Mouse (Mus musculus) frontal cortex, postnatal 10 days (tissue): Measurements from ENCODE around the gene Rhoj.

Source experiments
- DNase-seq, 2 experiments: peaks; one replicate each; pipeline ENCODE4 v3.0.0; 2022; ENCODE audit warnings: low spot score in 2 of 2, mixed read lengths in 1 of 2

Rhoj gene

DNA sequence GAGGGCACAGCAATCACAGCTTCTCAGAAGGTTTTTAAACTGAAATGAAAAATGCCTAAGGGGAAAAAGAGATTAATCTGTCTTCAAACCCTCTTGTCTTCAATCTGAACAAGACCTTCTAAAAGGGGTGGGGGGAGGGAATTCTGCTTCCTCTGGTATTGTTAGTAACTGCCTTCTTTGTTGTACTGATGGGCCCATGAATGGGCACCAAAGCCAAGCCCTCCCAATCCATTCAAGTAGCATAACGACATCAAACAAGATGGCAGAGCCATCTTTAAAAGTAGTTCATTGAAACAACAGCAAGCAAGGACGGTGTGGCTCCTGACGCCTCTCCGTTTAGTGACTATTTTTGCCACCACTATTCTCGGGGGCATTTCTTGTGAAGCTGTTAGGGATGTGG is 42.6 kb downstream of the Rhoj start:
- DNase-seq, result no peak

DNA sequence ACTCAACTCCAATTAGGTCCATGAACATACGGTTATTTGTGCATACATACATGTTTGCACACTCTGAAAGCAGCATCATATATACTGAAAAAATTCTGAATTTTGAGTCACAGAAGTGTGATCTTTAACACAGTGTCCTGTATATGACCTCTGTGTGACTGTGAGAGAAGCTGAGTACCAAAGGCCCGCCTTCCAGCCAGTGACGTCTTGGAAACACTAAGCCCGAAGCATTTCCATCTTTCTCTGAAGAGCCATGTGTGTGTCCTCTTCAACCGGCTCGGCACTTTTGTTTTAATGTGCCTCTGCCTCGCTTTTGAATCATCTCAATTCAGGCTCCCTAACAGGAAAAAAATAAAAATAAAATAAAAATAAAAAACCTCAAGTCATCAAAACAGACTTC is 43.7 kb downstream of the Rhoj start:
- no peak for DNase-seq

DNA sequence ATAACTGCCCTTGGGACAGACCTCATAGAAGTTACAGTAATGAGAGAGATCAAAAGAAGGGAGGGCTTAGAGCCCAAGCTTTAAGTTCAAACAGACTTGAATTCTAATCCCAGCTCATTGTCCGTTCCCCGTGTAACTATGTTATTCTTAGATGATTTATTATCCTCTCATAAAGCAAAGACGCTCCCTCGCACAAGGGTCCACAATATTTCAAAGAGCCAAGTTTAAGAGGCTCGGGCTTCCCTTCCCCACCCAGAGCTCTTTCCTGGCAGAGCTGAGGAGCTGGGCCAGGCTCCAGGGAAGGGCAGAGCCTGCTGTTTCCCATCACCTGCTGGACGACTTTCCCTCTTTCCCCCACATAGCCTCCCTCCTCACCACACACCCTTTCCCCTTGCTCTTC is 44.3 kb downstream of the Rhoj start:
- no peak for DNase-seq

DNA sequence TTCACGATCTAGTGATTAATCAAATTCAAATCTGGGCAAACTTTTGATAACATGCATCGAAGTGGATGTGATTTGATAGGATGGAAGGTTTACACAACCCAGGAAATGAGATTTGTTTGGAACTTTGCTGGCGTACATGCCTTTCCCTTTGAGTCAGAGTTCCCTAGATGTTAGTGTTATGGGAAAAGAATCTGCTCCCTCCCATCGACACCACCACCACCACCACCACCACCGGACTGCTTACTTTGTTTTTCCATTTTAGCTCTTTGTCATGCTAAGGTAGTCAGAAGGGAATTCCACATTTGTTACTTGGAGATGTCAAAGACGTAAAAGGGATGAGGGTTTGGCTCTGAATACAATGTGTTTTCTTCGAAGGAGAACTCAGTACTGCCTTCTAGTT is 46.2 kb downstream of the Rhoj start:
- DNase-seq, result no peak

DNA sequence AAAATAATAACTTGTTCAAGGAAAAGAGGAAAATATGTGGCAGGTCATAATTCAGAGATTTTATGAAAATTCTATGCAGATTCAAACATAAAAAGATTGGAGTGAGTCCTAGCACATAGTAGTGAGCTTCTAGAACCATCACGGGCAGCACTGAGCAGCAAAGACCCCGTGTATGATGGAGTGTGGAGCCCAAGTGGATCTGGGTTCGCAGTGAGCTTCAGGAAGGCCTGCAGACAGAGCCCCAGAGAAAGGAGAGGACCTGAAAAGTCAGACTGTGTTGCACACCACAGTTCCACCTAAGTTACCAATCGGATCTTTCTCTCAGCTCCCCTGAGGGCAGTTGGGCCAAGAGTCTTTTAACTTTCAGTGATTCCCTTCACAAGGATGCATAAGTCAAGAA is 49.7 kb downstream of the Rhoj start:
- no peak for DNase-seq

DNA sequence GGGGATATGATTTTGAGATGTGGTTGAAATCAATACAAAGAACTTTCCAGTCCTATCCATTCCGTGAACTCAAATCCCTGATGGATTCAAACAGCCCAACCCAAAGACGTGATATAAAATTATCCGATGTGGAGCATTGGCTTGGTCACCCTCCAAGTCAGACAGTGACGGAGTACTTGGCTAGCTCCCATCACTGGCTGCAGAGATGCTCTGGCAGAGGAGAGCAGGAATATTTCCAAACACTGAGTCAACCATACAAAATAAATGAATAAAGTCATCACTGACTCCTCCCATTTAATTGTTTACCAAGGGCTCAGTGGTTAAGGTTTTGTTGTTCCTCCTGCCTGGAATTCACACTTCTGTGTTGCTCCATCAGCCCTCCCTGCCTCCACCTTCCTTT is 50.6 kb downstream of the Rhoj start:
- no peak for DNase-seq

DNA sequence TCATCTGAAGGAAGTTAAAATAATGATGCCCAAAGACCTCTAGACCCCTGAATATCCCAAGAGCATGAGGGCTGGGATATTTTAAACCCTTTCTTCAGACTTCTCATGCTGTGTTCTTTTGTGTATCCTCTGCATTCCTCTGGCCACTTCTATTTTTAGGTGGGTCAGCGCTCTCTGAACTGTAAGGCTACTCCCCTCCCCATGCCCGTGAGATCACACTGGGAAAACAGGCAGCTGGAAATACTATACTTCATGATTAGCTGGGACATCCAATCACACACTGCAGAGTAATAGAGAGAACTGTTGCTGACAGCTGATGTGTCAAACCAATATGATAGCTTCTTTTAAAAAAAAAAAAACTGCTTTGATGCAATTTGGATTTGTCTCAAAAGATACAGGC is 51.4 kb downstream of the Rhoj start:
- no peak for DNase-seq

DNA sequence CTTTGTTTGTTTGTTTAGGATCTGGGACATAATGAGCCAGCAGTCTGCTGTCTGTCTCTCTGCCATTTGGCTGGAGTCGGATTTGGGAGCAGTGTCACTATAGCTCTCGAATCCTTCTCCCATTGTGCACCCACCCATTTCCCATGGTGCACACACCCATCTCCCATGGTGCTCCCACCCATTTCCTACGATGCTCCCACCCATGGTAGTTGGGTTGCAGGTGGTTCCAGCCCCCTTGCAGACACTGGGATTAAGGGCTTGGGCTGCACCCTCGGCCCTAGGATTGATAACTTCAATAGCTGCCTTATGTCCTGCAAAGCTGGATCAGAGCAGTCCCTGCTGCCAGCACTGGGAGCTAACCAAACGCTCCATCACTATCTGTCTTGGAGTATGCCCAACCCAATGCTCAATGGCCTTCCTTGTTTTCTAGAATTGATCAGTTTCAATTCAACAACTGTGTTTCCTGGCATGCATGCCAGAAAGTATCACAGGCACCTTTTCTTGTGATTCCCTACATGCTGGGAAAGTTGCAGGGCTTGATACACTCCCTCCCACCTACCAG is 51.9 kb downstream of the Rhoj start:
- no peak for DNase-seq

DNA sequence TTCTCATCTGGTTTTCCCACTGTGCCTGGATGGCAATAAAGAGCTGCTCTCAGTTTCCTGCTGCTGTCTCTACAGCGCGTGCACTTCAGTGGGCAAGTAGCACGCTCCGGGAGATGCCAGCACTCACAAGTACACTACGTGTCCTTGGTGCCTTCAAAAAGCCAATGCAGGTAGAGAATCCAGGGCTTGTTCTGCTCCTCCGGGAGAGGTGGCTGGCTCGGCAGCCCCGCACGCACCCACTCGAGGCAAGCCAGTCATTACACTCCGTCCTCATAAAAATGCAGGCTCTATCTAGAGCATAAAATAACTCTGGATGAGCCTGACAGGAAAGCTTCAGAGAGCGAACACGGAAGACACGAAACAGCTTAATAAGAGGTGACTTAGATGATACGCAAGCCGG is 54.3 kb downstream of the Rhoj start:
- no peak for DNase-seq

DNA sequence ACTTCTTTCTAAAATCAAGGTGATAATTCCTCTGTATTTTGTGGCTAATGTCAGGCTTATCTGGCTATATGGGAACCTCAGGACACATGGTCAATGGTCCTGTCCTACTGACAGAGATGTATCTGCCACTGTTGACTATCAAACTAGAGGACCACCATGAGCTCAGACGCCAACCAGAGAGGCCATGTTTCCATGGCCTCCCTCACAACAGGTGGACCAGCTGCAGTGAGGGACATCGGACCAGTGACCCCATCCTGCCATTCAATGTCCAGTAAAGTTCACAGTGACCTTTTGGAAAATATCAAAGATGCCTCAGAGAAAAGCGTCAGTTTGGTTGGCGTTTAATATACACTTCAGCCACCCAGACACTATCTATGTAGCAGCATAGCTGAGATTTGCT is 56.3 kb downstream of the Rhoj start:
- no peak for DNase-seq

DNA sequence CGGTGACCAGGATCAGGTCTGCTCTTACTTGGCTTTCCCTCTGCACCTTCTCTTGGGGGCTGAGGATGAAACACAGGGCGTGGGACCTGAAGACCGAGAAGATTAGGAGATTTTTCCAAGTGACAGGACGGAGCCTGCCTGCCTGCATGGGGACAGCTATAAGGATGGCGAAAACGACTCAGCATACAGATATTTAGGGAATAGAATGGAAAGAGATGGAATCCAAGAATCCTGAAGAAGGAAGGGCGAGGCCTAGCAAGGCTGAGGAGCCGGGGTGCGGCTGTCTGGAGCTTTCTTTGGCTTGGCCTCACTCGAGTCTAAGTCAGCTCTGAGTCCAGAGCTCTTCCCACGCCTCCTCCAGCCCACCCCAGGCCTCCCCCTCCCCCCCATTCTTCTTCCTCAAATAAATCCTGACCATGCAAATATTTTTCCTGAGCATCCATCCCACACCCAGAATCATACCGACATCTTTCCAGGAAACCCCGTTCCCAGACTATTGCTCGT is 57.6 kb downstream of the Rhoj start:
- no peak for DNase-seq

DNA sequence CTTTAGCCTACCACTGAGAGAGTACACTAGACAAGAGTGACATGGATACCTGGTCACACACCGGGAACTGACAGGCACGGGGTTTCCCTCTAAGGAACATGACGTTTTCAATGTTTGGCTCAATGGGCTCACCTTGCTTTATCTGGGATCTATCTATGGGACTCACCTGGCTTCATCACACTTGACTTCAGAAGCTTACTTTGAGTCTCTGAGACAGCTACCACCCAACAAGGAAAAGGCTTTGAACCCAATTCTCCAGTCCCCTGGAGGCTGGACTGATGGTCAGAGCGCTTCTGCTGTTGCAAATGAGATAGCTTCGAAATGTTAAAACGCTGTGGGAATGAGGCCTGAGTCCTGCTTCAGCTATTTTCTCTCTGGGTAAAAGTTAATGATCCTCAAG is 59.2 kb downstream of the Rhoj start:
- DNase-seq, result no peak

DNA sequence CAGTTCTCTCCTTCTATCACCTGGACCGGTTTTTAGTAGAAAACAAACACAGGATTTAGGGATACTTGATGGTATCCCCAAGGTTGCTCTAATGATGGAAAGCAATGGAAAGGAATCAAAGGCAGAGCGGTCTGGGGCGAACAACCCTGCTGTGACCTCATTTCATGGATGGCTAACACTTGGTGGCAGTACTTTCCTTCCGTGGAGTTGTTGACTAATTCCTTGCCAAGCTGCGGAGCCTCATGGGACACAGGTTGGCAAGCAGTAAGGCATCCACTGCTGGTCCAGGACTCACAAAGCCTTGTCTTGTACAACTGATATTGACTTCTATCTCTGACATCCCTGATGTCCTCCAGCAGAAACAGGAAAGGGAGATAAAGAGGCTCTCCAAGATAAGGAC is 60.4 kb downstream of the Rhoj start:
- DNase-seq, result no peak

DNA sequence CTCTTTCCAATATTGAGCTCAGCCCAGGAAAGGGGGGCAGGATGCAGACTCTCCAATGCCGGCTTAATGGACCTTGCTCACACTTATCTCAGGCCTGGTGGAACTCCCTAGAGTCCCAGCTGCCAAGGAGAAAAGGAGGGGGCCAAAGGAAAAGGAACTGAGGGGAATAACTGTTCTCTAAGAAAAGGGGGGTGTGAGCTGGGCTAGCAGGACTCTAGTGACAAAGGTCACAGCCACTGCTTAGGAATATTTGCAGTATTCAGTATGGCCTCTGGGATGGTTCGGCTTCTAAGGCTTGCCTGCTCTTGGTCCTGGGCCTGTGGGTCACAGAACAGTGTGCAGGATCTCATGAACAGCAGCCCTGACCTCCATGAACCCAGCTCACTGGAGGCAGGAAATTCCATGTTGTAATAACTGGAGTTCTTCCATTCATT is 61.3 kb downstream of the Rhoj start:
- no peak for DNase-seq

DNA sequence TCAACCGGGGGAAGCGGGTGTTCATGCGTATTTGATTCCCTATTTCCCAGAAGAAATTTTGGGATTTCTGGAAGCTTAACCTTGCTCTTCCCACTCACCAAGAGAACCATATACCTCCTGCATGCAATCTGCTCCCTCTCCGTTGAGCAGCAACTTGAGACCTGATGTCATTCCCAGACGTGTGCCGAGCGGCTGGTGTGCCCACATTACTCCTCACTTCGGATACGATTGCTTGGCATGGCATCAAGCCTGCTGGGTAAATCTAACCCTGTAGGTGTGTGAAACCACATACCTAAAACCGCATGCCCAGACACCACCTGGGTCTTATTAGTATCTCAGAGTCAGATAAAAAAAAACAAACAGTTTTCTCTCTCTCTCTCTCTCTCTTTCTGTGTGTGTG is 66.3 kb downstream of the Rhoj start:
- no peak for DNase-seq

DNA sequence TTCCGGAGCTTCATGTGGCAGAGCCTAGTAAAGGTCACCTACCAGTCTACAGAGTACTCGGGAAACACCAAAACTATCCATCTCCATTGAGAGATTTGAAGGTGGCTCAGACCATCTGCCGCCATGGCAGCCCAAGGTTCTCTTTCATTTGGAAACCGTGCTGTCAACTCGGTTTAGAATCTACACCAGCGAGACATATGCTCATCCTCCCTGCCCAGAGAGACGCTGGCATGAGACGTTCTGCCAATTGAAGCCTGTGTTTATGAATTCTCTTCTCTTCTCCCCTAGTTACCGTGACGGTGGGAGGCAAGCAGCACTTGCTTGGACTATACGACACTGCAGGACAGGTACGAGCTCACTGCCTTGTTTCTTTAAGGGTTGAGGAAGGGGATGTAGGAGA is 66.9 kb downstream of the Rhoj start:
- DNase-seq, result no peak

DNA sequence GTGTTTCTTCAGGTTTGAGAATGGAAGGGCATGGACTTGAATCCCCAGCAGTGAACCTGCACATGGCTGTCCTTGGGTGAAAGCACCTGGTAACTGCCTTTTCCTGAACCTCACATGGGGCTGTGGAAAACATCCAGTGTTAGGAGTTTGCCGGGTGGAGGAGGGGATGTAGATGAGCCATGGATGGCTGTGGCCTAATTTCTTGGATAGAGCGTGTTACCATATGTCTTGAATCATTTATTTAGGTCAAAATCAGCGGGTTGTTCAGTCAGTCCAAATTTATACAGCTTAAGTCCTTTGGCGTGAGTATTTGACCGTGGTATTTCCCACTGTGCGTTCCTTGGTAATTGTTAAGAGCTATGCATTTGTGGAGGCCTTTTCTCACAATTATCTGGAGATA is 68.0 kb downstream of the Rhoj start:
- DNase-seq, result no peak

DNA sequence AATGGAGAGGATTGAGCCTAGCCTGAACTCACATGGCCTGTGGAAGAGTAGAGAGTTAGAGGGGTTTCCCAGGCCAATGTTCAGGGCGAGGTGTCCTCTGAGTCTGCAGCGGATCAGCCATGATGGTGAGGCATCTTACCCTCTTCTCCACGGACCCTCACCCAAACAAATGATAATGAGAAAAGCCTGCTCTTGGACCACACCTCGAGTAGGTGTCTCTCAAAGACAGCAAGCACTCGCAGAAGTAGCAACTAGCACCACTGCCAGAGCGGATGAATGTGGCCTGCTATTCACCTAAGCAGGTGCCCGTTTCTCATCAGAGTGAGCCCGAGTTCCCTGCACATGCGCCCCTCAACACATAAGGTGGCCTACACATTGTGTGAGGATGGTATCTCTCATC is 78.6 kb downstream of the Rhoj start:
- DNase-seq, result no peak

DNA sequence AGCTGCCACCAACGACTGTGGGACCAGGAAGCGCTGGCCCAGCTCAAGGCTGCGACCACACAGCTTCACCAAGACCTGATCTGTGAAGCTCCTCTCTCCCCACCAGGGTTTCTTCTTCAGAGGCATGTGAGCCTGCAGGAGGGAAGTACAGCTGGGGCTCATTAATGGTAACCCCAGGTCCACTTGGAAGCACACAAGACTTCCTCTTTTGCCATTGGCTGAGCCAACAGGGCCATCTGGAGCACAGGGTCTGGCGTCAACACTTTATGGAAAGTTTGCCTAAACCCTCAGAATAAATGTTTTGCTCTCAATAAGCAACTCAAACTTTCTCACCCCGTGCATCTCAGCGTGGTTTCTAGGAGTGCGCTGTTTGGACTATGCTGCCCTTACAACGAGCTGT is 79.0 kb downstream of the Rhoj start:
- DNase-seq, result no peak

DNA sequence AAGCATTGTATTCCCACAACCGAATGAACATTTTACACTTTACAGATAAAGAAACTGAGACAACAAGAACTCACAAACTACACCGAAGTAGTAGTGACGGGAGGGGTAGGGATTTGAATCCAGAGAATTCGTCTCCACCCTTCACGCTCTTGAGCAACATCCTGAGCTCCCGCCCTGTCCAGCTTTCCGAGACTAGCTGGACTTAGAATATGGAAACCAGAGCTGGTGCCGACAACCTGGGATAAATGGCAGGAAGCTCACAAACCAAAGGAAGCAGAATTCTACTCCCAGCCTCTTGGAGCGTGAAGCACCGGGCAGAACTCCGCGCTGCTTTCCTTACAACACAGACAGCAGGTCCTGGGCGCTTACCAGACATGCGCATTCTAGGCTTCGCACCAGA is 79.7 kb downstream of the Rhoj start:
- DNase-seq, result no peak

DNA sequence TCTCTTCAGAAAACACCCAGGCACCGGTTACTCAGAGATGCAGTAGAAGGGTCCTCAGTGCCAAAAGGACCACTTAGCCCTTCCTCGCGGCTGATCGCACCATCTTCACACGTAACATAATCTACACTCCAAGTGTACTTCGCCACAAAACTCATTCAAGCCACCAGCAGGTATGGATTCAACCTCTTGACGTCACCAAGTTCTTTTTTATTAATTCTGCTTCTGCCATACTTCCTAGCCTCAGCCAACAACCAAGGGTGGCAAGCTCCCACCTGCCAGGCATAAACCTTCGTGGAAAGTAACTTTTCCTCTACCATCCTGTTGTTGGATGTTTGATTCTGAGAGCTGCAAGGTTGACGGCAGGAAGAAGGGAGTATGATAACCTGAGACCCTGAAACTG is 80.4 kb downstream of the Rhoj start:
- DNase-seq, result no peak

DNA sequence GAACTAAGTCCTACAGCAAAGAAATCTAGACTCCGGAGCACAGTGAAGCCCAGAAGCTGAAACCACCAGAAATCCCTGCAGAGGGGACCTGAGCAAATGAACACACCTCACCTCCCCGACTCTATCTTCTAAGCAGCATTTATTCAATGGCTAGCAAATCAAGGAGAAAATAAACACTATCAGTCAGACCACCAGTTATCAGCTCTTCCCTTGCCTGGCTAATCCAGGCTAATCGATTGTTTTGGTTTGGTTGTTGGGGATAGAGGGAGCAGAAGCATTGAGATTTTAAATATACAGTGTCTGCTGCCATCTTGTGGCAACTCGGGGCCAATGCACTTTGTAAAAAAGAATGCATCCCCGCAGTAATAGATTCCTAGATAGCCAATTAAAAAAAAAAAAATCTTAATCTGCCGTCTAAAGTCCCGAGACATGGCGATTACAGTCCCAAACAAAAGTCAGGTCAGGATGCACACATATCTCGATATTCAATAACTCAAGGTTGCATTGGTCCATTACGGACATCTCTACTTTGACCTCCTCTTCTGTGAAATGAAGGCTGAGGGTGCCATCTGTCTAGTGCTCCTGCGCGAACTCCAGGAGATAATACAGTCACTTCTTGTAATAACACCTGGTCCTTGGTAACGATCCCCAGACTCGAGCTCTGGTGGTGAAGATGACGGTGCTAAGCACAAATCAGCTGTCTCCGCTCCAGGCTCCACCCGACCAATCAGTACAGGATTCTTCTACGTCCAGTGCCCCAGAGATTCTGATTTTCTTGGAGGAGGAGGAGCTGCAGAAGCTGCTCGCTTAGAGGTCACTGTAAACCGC is 81.4 kb downstream of the Rhoj start:
- peak in 1 of 2 experiments; percentile 55 for DNase-seq

DNA sequence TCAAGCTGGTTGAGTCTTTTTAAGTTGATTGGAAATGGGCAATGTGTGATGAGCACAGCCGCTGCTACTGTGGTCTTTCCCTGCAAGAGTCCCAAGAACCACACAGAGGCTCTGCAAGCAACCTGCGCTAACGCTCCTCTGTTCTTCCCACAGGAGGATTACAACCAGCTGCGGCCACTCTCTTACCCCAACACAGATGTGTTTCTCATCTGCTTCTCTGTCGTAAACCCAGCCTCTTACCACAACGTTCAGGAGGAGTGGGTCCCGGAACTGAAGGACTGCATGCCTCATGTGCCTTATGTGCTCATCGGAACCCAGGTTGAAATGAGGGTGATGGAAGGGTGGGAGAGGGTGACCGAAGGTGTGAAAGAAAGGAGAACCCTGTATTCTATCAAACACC is 83.4 kb downstream of the Rhoj start:
- no peak for DNase-seq
